Mouse (Mus musculus): ENCODE data around the gene Cntnap1. TPM values are rescaled to one million over a fixed set of nuclear protein-coding genes. Genes with fewer than 3 reads are reported as not detected.
"Not testable (repeated sequence)": the region's sequence is repeated elsewhere in the genome, so short reads cannot be mapped to it uniquely, and the experiment has no call there.

Gene Cntnap1
- 1 to 10 TPM; 1.4 to 2.1 TPM for total RNA-seq (2021)
- long read RNA-seq, experiment 1, partial matches to known transcripts: 0 of 1 reads
- long read RNA-seq, experiment 1, other reads (novel, unspliced or antisense): 1 of 1 reads
- long read RNA-seq, experiment 2: 0 reads

GRCm38 (mm10) chr11:101170354-101170810 lies at the start of gene Cntnap1:
Gene Cntnap1 (plus strand): TSS chr11:101170523.
- intact Hi-C loops (cut with DNase I): loop anchor here (10.0 kb wide), 1 partner anchor 276 kb away; no protein-coding TSS in a partner anchor
- DNase-seq: peak; percentile 80

- DNase-seq: no peak
- intact Hi-C loops (cut with DNase I): no loop called here
These were observed 49.7 kb upstream of the Cntnap1 start for GRCm38 (mm10) chr11:101120545-101121188.

GRCm38 (mm10) chr11:101124494-101124893 lies 45.8 kb upstream of the Cntnap1 start:
- DNase-seq; intact Hi-C loops (cut with DNase I): not testable (repeated sequence)

GRCm38 (mm10) chr11:101125008-101125407 lies 45.3 kb upstream of the Cntnap1 start:
- DNase-seq; intact Hi-C loops (cut with DNase I): not testable (repeated sequence)

- DNase-seq: peak in 1 of 2 experiments; percentile 33
- intact Hi-C loops (cut with DNase I): no loop called here
These were observed 43.2 kb upstream of the Cntnap1 start for GRCm38 (mm10) chr11:101127075-101127474.

GRCm38 (mm10) chr11:101128996-101129577 lies 41.2 kb upstream of the Cntnap1 start:
- peak in 1 of 2 experiments; percentile 9 for DNase-seq
- intact Hi-C loops (cut with DNase I): no loop called here

- intact Hi-C loops (cut with DNase I): no loop called here
- peak; percentile 65 to 73 for DNase-seq
These were observed 40.1 kb upstream of the Cntnap1 start for GRCm38 (mm10) chr11:101130056-101130756.

- no peak for DNase-seq
- intact Hi-C loops (cut with DNase I): no loop called here
These were observed 39.1 kb upstream of the Cntnap1 start for GRCm38 (mm10) chr11:101131187-101131586.

- intact Hi-C loops (cut with DNase I): no loop called here
- peak in 1 of 2 experiments; percentile 49 for DNase-seq
These were observed 38.6 kb upstream of the Cntnap1 start for GRCm38 (mm10) chr11:101131701-101132100.

- intact Hi-C loops (cut with DNase I): no loop called here
- no peak for DNase-seq
These were observed 37.3 kb upstream of the Cntnap1 start for GRCm38 (mm10) chr11:101133037-101133436.

GRCm38 (mm10) chr11:101134217-101134865 lies 36.0 kb upstream of the Cntnap1 start:
- DNase-seq: peak in 1 of 2 experiments; percentile 32
- intact Hi-C loops (cut with DNase I): no loop called here

GRCm38 (mm10) chr11:101137000-101137399 lies 33.3 kb upstream of the Cntnap1 start:
- no peak for DNase-seq
- intact Hi-C loops (cut with DNase I): no loop called here

GRCm38 (mm10) chr11:101138536-101139181 lies 31.7 kb upstream of the Cntnap1 start:
- peak in 1 of 2 experiments; percentile 25 for DNase-seq
- intact Hi-C loops (cut with DNase I): no loop called here

- intact Hi-C loops (cut with DNase I): no loop called here
- peak in 1 of 2 experiments; percentile 30 for DNase-seq
These were observed 30.0 kb upstream of the Cntnap1 start for GRCm38 (mm10) chr11:101140164-101140819.

- intact Hi-C loops (cut with DNase I): no loop called here
- no peak for DNase-seq
These were observed 29.2 kb upstream of the Cntnap1 start for GRCm38 (mm10) chr11:101141088-101141487.

GRCm38 (mm10) chr11:101142215-101142967 lies 27.9 kb upstream of the Cntnap1 start:
- intact Hi-C loops (cut with DNase I): no loop called here
- no peak for DNase-seq

- peak in 1 of 2 experiments; percentile 16 for DNase-seq
- intact Hi-C loops (cut with DNase I): no loop called here
These were observed 26.7 kb upstream of the Cntnap1 start for GRCm38 (mm10) chr11:101143338-101144225.

GRCm38 (mm10) chr11:101146377-101146776 lies 23.9 kb upstream of the Cntnap1 start:
- no peak for DNase-seq
- intact Hi-C loops (cut with DNase I): no loop called here

Measured in heart, postnatal 14 days (tissue).